Mouse (Mus musculus): ENCODE results near the gene Atp6v0e. TPM values are rescaled to one million over a fixed set of nuclear protein-coding genes. Genes with fewer than 3 reads are reported as not detected.
A peak's percentile ranks its signal among the peaks of the same experiment; 100 is the strongest.

The Atp6v0e gene
- polyA plus RNA-seq, 1 experiment from 2014 or later: 192 TPM

DNA sequence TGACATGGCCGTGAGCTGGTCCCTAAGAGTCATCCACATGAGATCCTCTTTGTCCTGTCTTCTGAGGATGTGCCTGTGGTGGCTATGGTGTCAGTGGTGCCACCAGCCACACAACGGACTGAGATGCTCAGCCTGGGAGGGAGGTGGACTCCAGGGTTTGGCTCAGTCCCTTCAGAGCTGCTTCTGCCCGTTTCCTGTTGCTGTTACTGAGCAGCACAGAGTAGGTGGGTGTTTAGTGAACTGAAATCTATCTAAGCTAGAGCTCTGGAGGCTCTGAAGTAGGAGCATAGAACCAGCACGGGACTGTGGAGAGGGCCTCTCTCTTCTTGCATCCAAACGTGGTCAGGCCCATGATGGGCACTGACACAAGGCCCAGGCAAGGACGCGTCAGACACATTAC, 28.5 kb upstream of the Atp6v0e start:
- no peak for ATAC-seq (ENCODE audit: low FRiP score, low TSS enrichment)
- Histone ChIP-seq H3K4me1 (ENCODE audit: control insufficient read depth, insufficient read depth, low read length) (no peaks in the 10 kb centered on the region), H3K9ac (ENCODE audit: low read depth, low read length) (no peak overlapping the region), H3K4me3 (ENCODE audit: low read length) (no peak overlapping the region), H3K36me3 (ENCODE audit: control insufficient read depth, insufficient read depth, low read length) (peaks cover 73% of the 10 kb centered on the region), H3K9me3 (ENCODE audit: control insufficient read depth, low read length) (no peaks in the 10 kb centered on the region), H3K27me3 (ENCODE audit: control insufficient read depth, insufficient read depth, low read length) (no peaks in the 10 kb centered on the region), H3K4me2 (replicated peaks; ENCODE audit: low read depth, low read length) (no peak overlapping the region), H3K27ac (ENCODE audit: low read depth, low read length) (no peak overlapping the region)
- 93% methylated on average over 7 of the region's 7 CpGs for WGBS

DNA sequence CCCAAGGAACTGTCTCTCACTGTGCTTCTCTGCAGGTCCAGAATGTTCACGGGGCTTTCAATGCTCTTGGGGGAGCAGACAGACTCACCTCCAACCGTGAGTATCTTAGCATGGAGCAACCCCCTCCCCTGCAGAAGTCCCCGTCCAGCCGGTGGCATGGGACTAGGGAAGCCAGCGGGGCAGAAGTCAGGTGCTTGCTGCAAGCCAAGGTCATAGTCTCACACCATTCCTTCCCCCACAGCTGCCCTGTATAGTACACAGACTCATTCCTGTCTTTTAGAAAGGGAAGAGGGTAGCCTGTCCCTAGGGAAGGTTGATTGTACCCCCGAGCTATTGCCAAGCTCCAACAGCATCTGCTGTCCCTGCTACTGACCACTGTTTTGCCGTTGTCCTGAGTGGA, 27.1 kb upstream of the Atp6v0e start:
- Histone ChIP-seq H3K27ac (ENCODE audit: low read depth, low read length) (no peak overlapping the region), H3K36me3 (ENCODE audit: control insufficient read depth, insufficient read depth, low read length) (peaks cover 71% of the 10 kb centered on the region), H3K4me1 (ENCODE audit: control insufficient read depth, insufficient read depth, low read length) (no peaks in the 10 kb centered on the region), H3K27me3 (ENCODE audit: control insufficient read depth, insufficient read depth, low read length) (no peaks in the 10 kb centered on the region), H3K9me3 (ENCODE audit: control insufficient read depth, low read length) (no peaks in the 10 kb centered on the region), H3K4me2 (replicated peaks; ENCODE audit: low read depth, low read length) (no peak overlapping the region), H3K4me3 (ENCODE audit: low read length) (no peak overlapping the region), H3K9ac (ENCODE audit: low read depth, low read length) (no peak overlapping the region)
- 87% methylated on average over 7 of the region's 7 CpGs for WGBS
- no peak for ATAC-seq (ENCODE audit: low FRiP score, low TSS enrichment)

DNA sequence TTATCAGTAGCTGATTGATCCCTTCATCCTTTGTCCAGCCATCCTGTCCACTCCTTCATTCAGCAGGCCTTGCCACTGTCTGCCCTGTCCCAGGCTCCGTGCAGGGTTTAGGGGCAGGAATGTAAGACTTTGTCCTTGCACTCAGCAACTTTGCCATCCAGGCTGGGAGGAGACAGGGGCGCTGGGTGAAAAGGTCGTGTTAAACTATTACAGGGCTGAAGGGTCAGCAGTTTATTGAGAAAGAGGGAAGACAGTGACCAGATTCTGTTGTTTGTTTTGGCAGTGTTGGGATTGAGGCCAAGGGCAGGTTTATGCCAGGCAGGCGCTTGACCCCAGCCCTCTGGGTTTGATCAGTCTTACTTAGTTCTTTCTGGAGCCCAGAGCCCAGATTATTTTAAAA, 25.2 kb upstream of the Atp6v0e start:
- WGBS: 63% methylated on average over 4 of the region's 4 CpGs
- Histone ChIP-seq H3K9me3 (ENCODE audit: control insufficient read depth, low read length) (no peaks in the 10 kb centered on the region), H3K4me2 (replicated peaks; ENCODE audit: low read depth, low read length) (no peak overlapping the region), H3K27me3 (ENCODE audit: control insufficient read depth, insufficient read depth, low read length) (no peaks in the 10 kb centered on the region), H3K4me3 (ENCODE audit: low read length) (no peak overlapping the region), H3K27ac (ENCODE audit: low read depth, low read length) (no peak overlapping the region), H3K4me1 (ENCODE audit: control insufficient read depth, insufficient read depth, low read length) (no peaks in the 10 kb centered on the region), H3K36me3 (ENCODE audit: control insufficient read depth, insufficient read depth, low read length) (peaks cover 77% of the 10 kb centered on the region), H3K9ac (ENCODE audit: low read depth, low read length) (no peak overlapping the region)
- ATAC-seq (ENCODE audit: low FRiP score, low TSS enrichment): no peak

- 23% methylated on average over 7 of the region's 7 CpGs for WGBS
- H3K27ac ChIP-seq (ENCODE audit: low read depth, low read length): no peak overlapping the region
- ATAC-seq (ENCODE audit: low FRiP score, low TSS enrichment): peak; percentile 76
These were observed 24.4 kb upstream of the Atp6v0e start for GRCm38 (mm10) chr17:26638655-26639054.

DNA sequence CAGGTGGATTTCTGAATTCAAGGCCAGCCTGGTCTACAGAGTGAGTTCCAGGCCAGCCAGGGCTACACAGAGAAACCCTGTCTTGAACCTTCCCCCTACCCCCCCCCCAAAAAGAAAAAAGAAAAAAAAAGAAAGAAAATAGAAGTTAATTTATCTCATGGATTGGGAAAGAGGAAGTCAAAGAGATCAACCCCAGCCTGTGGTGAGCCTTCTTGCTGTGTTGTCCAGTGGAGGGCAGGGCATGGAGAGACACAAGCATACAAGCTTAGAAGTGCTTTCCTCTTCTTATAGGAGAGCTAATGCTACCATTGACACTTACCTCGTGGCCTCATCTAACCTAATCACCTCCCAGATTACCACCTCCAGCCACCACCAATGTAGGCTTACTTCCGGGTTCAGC, 23.2 kb upstream of the Atp6v0e start:
- H3K27ac ChIP-seq (ENCODE audit: low read depth, low read length): no peak overlapping the region
- H3K27me3 ChIP-seq (ENCODE audit: control insufficient read depth, insufficient read depth, low read length): no peaks in the 10 kb centered on the region
- no peak for ATAC-seq (ENCODE audit: low FRiP score, low TSS enrichment)
- no peak overlapping the region for H3K4me2 ChIP-seq (replicated peaks; ENCODE audit: low read depth, low read length)
- H3K4me3 ChIP-seq (ENCODE audit: low read length): no peak overlapping the region
- H3K4me1 ChIP-seq (ENCODE audit: control insufficient read depth, insufficient read depth, low read length): no peaks in the 10 kb centered on the region
- H3K36me3 ChIP-seq (ENCODE audit: control insufficient read depth, insufficient read depth, low read length): peaks cover 82% of the 10 kb centered on the region
- WGBS: 81% methylated on average over 2 of the region's 2 CpGs
- H3K9me3 ChIP-seq (ENCODE audit: control insufficient read depth, low read length): no peaks in the 10 kb centered on the region
- no peak overlapping the region for H3K9ac ChIP-seq (ENCODE audit: low read depth, low read length)

More at GRCm38 (mm10) chr17:26638655-26639054, 24.4 kb upstream of the Atp6v0e start:
- no peak overlapping the region for H3K4me2 ChIP-seq (replicated peaks; ENCODE audit: low read depth, low read length)
- no peak overlapping the region for H3K9ac ChIP-seq (ENCODE audit: low read depth, low read length)
- H3K27me3 ChIP-seq (ENCODE audit: control insufficient read depth, insufficient read depth, low read length): no peaks in the 10 kb centered on the region
- H3K4me3 ChIP-seq (ENCODE audit: low read length): no peak overlapping the region
- no peaks in the 10 kb centered on the region for H3K4me1 ChIP-seq (ENCODE audit: control insufficient read depth, insufficient read depth, low read length)
- H3K9me3 ChIP-seq (ENCODE audit: control insufficient read depth, low read length): no peaks in the 10 kb centered on the region
- H3K36me3 ChIP-seq (ENCODE audit: control insufficient read depth, insufficient read depth, low read length): peaks cover 80% of the 10 kb centered on the region

GRCm38 (mm10) chr17:26640286-26640740, 22.7 kb upstream of the Atp6v0e start:
- Histone ChIP-seq H3K27me3 (ENCODE audit: control insufficient read depth, insufficient read depth, low read length) (no peaks in the 10 kb centered on the region), H3K4me1 (ENCODE audit: control insufficient read depth, insufficient read depth, low read length) (no peaks in the 10 kb centered on the region), H3K9ac (ENCODE audit: low read depth, low read length) (no peak overlapping the region), H3K36me3 (ENCODE audit: control insufficient read depth, insufficient read depth, low read length) (peaks cover 80% of the 10 kb centered on the region), H3K4me2 (replicated peaks; ENCODE audit: low read depth, low read length) (no peak overlapping the region), H3K9me3 (ENCODE audit: control insufficient read depth, low read length) (no peaks in the 10 kb centered on the region), H3K4me3 (ENCODE audit: low read length) (no peak overlapping the region), H3K27ac (ENCODE audit: low read depth, low read length) (no peak overlapping the region)
- WGBS: 95% methylated on average over 3 of the region's 3 CpGs
- no peak for ATAC-seq (ENCODE audit: low FRiP score, low TSS enrichment)

- ATAC-seq (ENCODE audit: low FRiP score, low TSS enrichment): no peak
- no peaks in the 10 kb centered on the region for H3K27me3 ChIP-seq (ENCODE audit: control insufficient read depth, insufficient read depth, low read length)
These were observed 19.6 kb upstream of the Atp6v0e start for GRCm38 (mm10) chr17:26643456-26643855.

DNA sequence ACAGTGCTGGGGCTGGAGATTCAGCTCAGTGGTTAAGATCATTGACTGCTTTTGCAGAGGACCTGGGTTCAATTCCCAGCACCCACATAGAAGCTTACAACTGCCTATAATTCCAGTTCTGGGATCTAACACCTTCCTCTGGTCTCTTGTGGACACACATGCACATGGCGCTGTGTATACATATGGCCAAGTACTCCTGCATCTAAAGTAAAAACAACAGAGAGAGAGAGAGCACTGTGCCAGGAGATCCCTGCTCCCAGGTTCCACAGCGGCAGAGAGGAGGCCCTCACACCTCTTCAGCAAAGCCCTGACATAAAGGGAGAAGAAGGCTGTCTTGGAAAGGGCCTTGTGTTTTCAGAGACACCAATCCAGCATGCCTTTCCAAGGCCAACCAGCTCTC, 19.0 kb upstream of the Atp6v0e start:
- WGBS: 93% methylated on average over 2 of the region's 2 CpGs
- H3K36me3 ChIP-seq (ENCODE audit: control insufficient read depth, insufficient read depth, low read length): peaks cover 74% of the 10 kb centered on the region
- no peak for ATAC-seq (ENCODE audit: low FRiP score, low TSS enrichment)

More at GRCm38 (mm10) chr17:26643456-26643855, 19.6 kb upstream of the Atp6v0e start:
- Histone ChIP-seq H3K36me3 (ENCODE audit: control insufficient read depth, insufficient read depth, low read length) (peaks cover 71% of the 10 kb centered on the region), H3K9ac (ENCODE audit: low read depth, low read length) (no peak overlapping the region), H3K4me1 (ENCODE audit: control insufficient read depth, insufficient read depth, low read length) (no peaks in the 10 kb centered on the region), H3K9me3 (ENCODE audit: control insufficient read depth, low read length) (no peaks in the 10 kb centered on the region), H3K27ac (ENCODE audit: low read depth, low read length) (no peak overlapping the region), H3K4me3 (ENCODE audit: low read length) (no peak overlapping the region), H3K4me2 (replicated peaks; ENCODE audit: low read depth, low read length) (no peak overlapping the region)
- WGBS: 96% methylated on average over 8 of the region's 8 CpGs

GRCm38 (mm10) chr17:26644509-26645410, 18.3 kb upstream of the Atp6v0e start:
- Histone ChIP-seq H3K4me3 (ENCODE audit: low read length) (no peak overlapping the region), H3K9ac (ENCODE audit: low read depth, low read length) (no peak overlapping the region), H3K36me3 (ENCODE audit: control insufficient read depth, insufficient read depth, low read length) (peaks cover 71% of the 10 kb centered on the region), H3K4me1 (ENCODE audit: control insufficient read depth, insufficient read depth, low read length) (no peaks in the 10 kb centered on the region), H3K4me2 (replicated peaks; ENCODE audit: low read depth, low read length) (no peak overlapping the region), H3K27ac (ENCODE audit: low read depth, low read length) (no peak overlapping the region), H3K9me3 (ENCODE audit: control insufficient read depth, low read length) (no peaks in the 10 kb centered on the region), H3K27me3 (ENCODE audit: control insufficient read depth, insufficient read depth, low read length) (no peaks in the 10 kb centered on the region)
- ATAC-seq (ENCODE audit: low FRiP score, low TSS enrichment): no peak
- WGBS: 91% methylated on average over 9 of the region's 9 CpGs

More for the DNA sequence above, 19.0 kb upstream of the Atp6v0e start:
- no peak overlapping the region for H3K27ac ChIP-seq (ENCODE audit: low read depth, low read length)
- H3K4me1 ChIP-seq (ENCODE audit: control insufficient read depth, insufficient read depth, low read length): no peaks in the 10 kb centered on the region
- H3K27me3 ChIP-seq (ENCODE audit: control insufficient read depth, insufficient read depth, low read length): no peaks in the 10 kb centered on the region
- no peak overlapping the region for H3K4me2 ChIP-seq (replicated peaks; ENCODE audit: low read depth, low read length)
- H3K9me3 ChIP-seq (ENCODE audit: control insufficient read depth, low read length): no peaks in the 10 kb centered on the region
- H3K4me3 ChIP-seq (ENCODE audit: low read length): no peak overlapping the region
- no peak overlapping the region for H3K9ac ChIP-seq (ENCODE audit: low read depth, low read length)

All from kidney, embryonic 14.5 days (tissue).